Mouse (Mus musculus): ENCODE results near the gene Actn1. TPM values are rescaled to one million over a fixed set of nuclear protein-coding genes. Genes with fewer than 3 reads are reported as not detected.

Actn1 gene
- polyA plus RNA-seq, 1 experiment from 2014 or later, result 7.9 TPM

Other genes starting within 250 kb of the Actn1 start
- 32.3 and 52.3 TPM in 2 replicates for gene Zfp36l1, start 147.4 kb downstream of the Actn1 start, polyA plus RNA-seq (2014; fragmentation: Nextera tagmentation; extraction: Ambion mirVana)
- 28.0 and 29.9 TPM in 2 replicates for gene Dcaf5, start 176.2 kb upstream of the Actn1 start, polyA plus RNA-seq (2014; fragmentation: Nextera tagmentation; extraction: Ambion mirVana)
- 52.9 and 59.7 TPM in 2 replicates for gene Exd2, start 202.7 kb upstream of the Actn1 start, polyA plus RNA-seq (2014; fragmentation: Nextera tagmentation; extraction: Ambion mirVana)

Measured in midbrain, embryonic 14.5 days (tissue).